Mouse (Mus musculus): ENCODE results near the gene Pik3c2b.
"Not testable (repeated sequence)": the region's sequence is repeated elsewhere in the genome, so short reads cannot be mapped to it uniquely, and the experiment has no call there.

Gene Pik3c2b

DNA sequence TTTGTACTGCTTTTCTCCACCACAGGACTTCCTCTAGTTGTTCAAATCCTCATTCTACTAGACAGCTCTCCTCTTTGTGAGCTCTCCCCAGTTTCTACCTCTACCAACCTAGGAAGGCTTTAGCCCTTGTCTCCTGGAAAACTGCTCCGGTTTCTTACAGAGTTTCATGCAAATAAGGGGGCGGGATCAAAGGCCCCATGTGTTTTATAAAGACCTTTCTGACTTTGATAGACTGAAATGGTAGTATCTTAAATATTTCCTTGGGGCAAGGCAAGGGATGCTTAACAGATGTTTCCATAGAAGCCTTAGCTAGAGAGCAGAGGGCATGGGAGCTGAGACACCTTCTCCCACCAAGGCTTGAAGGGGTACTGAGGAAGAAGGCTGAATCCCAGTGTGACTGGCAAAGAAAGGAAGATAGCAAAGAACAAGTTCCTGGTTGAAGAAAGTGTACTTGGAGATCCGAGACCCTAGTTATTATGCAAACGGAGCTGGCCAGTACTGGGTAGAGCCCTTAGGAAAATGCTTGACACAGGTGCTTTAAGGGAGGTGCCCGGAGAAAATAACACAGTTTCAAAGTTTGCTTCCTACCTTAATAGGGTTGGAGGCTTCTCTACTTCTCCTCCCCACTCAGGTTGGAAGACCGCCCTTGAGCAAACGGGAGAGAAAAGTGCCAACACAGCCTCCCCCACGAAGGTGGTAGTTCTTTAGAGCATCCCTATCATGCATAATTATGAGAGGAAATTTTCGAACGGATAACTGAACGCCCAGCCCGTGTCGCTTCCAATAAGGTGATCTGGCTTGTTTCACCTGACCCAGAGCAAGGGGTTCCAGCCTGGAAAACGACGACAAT lies at the start of gene Pik3c2b:
Gene Pik3c2b (plus strand): TSS at position 657 of the 850 bp plus-strand sequence.
- DNase-seq (ENCODE audit: inconsistent age in 2 of 2, low spot score in 1 of 2), result peak in 1 of 2 experiments; percentile 56

DNA sequence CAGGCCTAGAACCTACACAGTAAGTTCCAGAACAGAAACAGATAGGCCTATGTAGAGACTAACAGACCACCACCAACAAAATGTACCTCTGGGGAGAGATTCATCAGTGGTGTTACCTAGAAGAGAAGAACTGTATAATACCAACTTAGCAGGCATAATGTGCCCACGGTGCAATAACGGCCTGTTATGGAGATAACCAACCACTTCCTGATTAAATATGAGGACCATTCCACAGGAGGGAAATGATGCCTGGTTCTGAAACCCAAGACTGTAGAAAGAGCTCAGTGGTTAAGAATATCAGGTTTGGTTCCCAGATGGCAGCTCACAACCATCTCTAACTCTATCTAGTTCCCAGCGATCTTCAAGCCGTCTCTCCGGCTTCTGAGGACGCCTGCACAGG lies 45.1 kb upstream of the Pik3c2b start:
- DNase-seq (ENCODE audit: inconsistent age in 2 of 2, low spot score in 1 of 2), result no peak

DNA sequence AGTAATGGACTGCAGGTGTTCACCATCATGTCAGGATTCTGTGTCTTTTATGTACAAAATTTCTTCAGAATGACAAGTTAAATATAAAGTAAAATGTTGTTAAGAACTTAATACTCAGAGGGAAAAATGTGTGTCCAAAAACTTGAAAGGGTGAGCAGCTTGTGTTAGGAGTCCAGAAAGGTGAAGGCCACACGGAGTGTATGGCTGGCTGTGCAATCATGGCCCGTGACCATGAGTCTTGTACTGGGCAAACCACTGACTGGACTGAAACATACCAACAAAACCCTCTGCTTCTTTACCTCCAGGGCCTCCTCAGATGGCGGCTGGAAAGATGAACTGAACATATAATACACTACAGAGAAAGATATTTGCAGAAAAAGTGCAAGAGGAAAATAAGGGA lies 38.9 kb upstream of the Pik3c2b start:
- DNase-seq (ENCODE audit: inconsistent age in 2 of 2, low spot score in 1 of 2), result peak; percentile 64 to 82

DNA sequence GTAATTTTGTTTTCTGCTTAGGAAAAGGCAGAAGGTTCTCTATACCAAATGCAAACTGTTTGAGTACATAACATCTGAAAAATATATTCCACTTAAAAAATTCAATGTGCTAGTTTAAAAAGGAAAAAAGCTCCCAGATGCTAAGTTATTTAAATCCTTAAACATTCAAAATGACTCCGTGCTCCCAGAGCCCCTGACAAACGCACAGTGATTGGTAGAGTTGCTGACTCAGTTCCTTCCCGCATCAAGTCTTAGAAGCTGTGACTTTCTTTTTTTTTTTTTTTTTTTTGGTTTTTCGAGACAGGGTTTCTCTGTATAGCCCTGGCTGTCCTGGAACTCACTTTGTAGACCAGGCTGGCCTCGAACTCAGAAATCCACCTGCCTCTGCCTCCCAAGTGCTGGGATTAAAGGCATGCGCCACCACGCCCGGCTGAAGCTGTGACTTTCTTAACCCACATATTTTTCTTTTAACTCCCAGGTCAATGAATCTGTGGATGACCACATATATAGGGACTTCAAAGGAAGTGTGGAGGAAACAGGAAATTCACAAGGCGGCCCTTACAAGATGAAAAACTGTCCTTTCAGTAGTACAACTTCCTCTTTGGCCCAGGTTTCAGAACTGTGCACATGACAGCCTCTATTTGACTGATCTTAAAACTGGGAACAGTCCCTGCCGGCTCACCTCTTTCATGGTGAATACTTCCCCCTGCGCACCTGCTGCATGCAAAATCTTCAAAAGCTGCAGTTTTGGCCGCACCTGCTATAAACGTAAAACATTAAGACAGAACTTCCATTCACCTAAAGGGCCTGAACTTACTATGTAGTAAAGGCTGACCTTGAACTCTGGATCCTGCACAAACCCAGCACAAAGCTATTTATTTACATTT lies 33.3 kb upstream of the Pik3c2b start:
- no peak for DNase-seq (ENCODE audit: inconsistent age in 2 of 2, low spot score in 1 of 2)

DNA sequence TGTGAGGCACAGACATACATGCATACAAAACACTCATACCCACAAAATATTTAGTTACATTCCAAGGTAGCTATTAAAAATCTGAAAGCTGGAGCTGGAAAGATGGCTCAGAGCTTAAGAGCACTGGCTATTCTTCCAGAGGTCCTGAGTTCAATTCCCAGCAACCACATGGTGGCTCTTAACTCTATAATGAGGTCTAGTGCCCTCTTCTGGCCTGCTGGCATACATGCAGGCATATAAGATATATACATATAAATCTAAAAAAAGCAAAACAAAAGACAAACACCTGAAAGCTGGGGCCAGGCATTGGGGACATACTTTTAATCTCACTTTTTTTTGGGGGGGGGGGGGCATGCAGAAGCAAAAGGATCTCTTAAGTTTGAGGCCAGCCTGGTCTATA lies 32.1 kb upstream of the Pik3c2b start:
- no peak for DNase-seq (ENCODE audit: inconsistent age in 2 of 2, low spot score in 1 of 2)

DNA sequence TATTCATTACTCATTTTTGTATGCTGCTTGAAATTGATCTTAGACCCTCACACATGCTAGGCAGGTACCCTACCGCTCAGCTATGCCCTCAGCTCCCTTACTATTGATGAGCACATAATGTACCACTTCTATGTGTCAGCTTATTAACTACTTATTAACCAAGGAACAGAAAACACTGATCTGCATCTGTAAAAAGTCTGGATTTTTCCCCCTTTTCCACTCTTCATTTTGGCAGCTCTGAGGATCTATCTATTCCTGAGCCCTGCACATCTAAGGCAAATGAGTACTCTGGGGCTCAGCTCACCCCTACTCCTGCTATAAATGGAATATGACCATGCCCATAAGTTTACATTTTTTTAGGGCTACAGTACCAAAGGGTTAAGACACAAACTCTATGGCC lies 31.3 kb upstream of the Pik3c2b start:
- no peak for DNase-seq (ENCODE audit: inconsistent age in 2 of 2, low spot score in 1 of 2)

DNA sequence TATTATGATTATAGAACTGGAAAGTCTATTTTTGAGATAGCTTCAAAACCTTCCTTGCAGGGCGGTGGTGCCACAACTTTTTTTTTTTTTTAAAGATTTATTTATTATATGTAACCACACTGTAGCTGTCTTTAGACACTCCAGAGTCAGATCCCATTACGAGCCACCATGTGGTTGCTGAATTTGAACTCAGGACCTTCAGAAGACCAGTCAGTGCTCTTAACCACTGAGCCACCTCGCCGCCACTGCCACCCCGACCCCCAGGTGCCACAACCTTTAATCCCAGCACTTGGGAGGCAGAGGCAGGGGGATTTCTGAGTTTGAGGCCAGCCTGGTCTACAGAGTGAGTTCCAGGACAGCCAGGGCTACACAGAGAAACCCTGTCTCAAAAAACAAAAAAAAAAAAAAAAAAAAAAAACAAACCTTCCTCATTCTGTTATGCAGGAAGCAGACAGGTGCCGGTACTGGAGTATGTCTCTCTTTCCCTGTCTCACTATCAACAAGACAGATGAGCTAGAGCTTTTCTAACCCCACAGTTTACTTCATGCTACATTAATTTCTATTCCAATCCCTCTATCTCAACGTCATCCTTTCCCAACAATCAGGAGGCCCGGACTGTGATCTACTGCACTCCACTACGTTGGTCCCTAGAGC lies 28.6 kb upstream of the Pik3c2b start:
- DNase-seq (ENCODE audit: inconsistent age in 2 of 2, low spot score in 1 of 2), result no peak

DNA sequence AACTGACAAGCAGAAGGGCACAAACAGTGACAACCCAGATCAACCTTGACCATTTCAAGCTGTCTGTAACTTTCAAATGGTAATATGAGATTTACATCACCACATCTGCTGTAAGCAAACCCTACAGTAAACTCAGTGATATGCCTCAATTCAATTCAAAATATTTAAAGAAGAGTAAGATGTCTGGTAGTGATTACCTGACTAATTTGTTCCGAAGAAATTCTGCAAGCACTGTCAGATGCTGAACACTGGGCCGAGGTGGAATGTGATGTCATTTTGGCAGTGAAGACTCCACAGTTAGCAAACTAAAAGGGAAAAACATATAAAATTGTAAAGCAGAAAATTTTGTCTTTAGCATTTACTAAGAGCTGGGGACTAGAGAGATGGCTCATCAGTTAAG lies 26.9 kb upstream of the Pik3c2b start:
- DNase-seq (ENCODE audit: inconsistent age in 2 of 2, low spot score in 1 of 2), result no peak

DNA sequence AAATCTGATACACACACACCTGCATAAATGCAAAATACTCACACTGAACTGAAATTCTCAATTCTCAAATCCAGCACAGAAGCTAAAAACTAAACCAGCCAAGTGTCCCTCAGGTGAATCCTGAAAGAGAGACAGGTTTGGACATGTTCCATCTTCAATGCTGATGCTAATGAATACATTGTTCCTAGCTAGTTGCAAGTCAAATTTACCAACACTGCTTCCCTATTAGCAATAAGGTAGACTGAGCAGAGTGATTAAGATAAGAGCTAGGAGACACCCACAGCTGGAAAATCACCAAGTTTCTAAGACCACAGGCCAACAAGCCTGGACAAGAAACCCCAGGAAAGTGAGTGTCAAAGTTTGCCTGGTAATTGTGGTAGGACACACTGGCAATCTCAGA lies 26.2 kb upstream of the Pik3c2b start:
- no peak for DNase-seq (ENCODE audit: inconsistent age in 2 of 2, low spot score in 1 of 2)

DNA sequence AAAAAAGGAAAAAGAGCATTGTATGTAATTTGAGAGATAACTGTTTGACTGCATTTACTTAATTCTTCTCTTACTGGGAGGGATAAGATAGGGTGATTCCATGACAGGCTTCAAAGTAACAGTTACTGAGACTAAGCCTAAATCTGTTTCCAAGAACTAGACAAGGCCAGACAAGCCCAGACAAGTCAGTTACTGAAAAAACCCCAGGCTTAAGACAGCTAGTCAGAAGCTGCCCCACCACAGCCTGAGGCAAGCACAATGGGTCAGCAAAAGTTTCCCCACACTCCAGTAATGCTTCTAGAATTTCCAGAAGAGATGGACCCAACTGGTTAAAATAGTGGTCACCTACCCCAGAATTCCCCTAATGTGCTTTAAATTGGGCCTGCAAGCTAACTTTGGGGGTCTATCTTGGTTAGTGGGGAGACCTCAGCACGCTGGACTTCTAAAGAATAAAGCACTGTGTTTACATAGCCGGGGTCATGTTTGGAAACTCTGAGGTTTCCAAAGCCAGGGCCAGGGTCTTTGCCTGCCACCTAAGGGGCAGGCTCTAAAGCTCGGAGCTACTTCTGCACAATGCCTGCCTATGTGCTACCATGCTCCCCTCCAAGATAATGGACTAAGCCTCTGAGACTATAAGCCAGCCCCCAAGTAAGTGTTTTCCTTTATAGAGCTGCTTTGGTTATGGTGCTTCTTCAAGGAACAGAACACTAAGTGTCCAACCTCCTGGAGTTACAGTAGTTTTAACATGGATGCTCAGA lies 25.2 kb upstream of the Pik3c2b start:
- peak in 1 of 2 experiments; percentile 52 for DNase-seq (ENCODE audit: inconsistent age in 2 of 2, low spot score in 1 of 2)

DNA sequence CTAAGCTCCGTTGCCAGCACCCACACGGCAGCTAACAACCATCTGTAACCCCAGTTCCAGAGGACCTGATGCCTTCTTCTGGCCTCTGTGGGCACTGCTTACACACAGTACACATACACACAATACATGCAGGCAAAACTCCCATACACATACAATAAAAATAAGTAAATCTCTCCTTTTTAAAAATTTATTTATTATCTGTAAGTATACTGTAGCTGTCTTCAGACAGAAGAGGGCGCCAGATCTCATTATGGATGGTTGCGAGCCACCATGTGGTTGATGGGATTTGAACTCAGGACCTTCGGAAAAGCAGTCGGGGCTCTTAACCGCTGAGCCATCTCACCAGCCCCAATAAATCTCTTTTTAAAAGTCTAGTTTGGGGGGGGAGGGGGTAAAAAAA lies 24.1 kb upstream of the Pik3c2b start:
- DNase-seq (ENCODE audit: inconsistent age in 2 of 2, low spot score in 1 of 2), result no peak

DNA sequence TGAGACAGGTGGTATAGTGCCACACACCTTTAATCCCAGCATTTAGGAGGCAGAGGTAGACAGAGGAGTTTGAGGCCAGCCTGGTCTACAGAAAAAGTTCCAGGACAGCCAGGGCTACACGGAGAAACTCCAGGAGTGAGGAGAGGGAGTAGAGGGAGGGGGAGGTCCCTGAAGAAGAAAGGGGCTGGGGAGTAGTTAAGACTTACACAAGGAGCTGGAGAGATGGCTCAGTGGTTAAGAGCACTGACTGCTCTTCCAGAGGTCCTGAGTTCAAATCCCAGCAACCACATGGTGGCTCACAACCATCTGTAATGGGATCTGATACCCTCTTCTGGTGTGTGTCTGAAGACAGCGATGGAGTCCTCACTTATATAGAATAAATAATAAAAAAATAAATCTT lies 23.5 kb upstream of the Pik3c2b start:
- DNase-seq (ENCODE audit: inconsistent age in 2 of 2, low spot score in 1 of 2), result not testable (repeated sequence)

DNA sequence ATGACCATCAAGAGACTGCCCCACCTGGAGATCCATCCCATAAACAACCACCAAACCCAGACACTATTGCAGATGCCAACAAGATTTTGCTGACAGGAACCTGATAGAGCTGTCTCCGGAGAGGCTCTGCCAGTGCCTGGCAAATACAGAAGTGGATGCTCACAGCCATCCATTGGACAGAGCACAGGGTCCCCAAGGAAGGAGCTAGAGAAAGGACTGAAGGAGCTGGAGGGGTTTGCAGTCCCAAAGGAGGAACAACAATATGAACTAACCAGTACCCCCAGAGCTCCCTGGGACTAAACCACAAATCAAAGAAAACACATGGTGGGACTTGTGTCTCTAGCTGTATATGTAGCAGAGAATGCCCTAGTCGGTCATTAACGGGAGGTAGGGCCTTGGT lies 21.7 kb upstream of the Pik3c2b start:
- DNase-seq (ENCODE audit: inconsistent age in 2 of 2, low spot score in 1 of 2), result not testable (repeated sequence)

DNA sequence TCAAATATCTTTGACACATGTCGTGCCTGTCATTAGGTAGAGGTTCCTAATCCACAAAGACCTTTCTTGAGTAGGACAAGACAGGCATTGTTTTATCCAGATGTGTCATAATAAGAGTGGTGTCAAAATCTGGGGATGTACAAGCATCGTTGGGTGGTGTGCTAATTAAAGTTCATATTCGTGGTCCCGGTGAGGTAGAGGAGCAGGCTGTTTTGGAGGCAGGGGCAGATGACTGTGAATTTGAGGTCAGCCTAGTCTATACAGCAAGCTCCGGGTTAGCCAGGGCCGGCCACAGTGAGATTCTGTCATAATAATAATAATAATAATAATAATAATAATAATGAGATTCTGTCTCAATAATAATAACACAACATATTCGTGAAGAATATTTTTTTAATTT lies 21.0 kb upstream of the Pik3c2b start:
- no peak for DNase-seq (ENCODE audit: inconsistent age in 2 of 2, low spot score in 1 of 2)

DNA sequence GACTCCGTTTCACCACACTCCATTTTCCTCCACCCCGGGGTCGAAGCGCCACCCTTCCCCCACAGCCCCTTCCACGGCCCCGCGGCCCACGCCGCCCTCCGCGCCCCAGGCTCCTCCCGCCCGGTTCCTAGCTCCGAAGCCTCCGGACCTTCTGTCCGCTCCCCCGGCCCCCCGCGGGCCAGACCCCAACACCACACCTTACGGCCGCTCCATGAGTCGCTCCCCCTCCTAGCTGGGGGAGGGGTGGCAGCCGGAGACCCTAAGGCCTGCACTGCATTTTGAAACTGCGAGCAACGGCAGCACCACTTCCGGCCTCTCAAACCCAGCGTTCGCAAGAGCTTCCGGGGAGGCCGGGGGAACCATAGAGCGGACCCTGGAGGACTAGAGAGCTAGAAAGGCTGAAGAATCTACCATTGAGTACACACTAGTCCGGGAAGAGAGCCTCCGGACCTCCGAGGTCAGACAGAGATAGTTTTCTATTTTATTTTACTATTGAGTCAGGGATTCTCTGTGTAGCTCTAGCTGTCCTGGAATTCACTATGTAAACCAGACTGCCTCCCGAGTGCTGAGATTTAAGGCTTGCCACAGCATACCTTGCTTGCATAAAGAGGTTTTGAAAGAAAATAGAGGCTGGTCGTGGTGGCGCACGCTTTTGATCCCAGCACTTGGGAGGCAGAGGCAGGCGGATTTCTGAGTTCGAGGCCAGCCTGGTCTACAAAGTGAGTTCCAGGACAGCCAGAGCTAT lies 20.2 kb upstream of the Pik3c2b start:
- peak; percentile 91 to 96 for DNase-seq (ENCODE audit: inconsistent age in 2 of 2, low spot score in 1 of 2)

DNA sequence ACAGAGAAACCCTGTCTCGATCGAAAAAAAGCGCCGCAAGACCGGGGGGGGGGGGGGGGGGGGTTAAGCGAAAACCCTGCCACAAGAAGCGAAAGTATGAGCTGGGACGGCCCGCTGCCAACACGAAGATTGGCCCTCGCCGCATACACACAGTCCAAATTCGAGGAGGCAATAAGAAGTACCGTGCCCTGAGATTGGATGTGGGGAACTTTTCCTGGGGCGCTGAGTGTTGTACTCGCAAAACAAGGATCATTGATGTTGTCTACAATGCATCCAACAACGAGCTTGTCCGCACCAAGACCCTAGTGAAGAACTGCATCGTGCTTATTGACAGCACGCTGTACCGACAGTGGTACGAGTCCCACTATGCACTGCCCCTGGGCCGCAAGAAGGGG lies 19.7 kb upstream of the Pik3c2b start:
- DNase-seq (ENCODE audit: inconsistent age in 2 of 2, low spot score in 1 of 2), result peak in 1 of 2 experiments; percentile 58

DNA sequence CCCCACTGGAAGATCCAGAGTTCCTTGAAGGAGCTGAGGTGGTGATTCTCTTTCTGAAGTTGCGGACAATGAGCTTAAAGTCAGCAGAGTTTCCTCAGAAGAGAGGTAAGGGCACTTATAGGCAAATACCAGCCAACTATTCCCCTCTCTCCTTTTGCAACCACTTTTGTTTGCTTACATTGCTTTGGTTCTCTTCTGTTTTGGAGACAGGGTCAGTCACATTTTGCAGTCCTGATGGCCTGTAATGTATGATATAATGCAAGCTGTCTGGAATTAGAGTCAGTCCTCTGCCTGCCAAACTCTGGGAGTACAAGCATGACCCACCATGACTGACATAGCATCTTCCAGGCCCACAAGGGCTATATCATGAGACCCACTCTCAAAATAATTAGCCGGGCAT lies 18.3 kb upstream of the Pik3c2b start:
- no peak for DNase-seq (ENCODE audit: inconsistent age in 2 of 2, low spot score in 1 of 2)

DNA sequence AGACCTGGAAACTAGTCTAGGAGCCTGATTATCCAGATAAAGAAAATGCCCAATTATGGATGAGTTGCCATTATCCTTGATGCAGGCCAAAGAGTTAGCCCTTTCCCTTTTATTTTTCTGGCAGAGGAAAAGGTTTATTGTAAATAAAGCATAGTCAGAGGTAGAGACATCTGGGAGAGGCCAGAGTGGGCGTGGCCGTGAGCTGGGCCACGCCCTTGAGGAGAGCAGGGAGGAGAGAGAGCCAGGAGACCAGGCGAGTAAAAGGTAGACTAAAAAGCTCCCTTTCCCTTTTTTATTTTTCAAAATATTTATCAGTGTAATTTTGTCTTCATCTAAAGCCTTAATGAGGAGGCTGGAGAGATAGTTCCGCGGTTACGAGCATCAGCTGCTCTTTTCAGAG lies 17.5 kb upstream of the Pik3c2b start:
- no peak for DNase-seq (ENCODE audit: inconsistent age in 2 of 2, low spot score in 1 of 2)

DNA sequence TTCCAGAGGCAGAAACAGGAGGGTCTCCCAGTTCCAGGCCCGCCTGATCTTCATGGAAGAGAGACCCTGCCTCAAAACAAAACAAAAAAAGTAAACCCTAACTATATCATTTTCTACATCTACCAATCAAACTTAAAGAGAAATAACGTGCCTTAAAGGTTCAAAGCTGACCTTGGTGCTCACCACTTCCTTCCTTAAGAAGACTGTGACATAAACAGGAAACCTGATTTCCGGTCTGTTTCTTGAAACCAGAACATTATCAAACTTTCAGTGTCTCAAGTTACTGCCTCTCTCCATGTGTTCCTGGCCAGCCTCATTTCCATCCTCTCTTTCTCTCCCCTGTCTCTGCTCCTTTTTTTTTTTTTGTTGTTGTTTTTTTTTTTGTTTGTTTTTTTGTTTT lies 15.7 kb upstream of the Pik3c2b start:
- no peak for DNase-seq (ENCODE audit: inconsistent age in 2 of 2, low spot score in 1 of 2)

DNA sequence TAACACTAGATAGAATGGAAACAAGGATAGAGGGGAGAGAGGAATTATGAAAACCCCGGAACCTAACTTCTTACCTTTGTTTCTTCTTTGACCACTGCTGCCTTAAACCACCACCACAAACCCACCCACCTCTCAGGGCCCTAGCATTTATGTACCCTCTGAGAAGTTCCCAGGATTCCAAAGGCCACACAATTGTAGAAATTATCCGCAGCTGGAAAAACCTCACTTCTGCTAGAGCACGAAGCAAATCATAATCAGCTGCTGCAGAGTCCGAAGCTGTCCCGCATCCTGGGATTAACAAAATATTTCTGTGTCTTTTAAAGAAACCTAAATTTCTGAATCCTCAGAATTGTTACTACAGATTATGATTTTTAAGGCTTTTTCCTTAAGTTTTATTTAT lies 15.0 kb upstream of the Pik3c2b start, which contains the start of gene Mdm4:
Gene Mdm4 (minus strand): TSS at position 101 of the 400 bp plus-strand sequence.
- no peak for DNase-seq (ENCODE audit: inconsistent age in 2 of 2, low spot score in 1 of 2)

Data from adrenal gland, adult (tissue).